Mouse (Mus musculus) ES-E14 (cell line): ENCODE measurements around the gene Cyb561a3. TPM values are rescaled to one million over a fixed set of nuclear protein-coding genes. Genes with fewer than 3 reads are reported as not detected.

Experiments
- DNase-seq: peaks from one replicate; pipeline ENCODE4 v3.0.0-alpha.2; 2013; ENCODE audit warnings: low read depth, low spot score
- H3K27ac ChIP-seq: 2 replicates; pipeline ENCODE4 v1.5.1; 2012; ENCODE audit warnings: low read depth, mild to moderate bottlenecking, low read length, moderate library complexity, mixed read lengths; ENCODE audit not compliant: poor library complexity, insufficient read depth, severe bottlenecking
- H3K36me3 ChIP-seq: 2 replicates; pipeline ENCODE4 v1.6.1; 2012; ENCODE audit warnings: mild to moderate bottlenecking, low read length, moderate library complexity, mixed read lengths; ENCODE audit not compliant: control insufficient read depth, poor library complexity, insufficient read depth, severe bottlenecking
- H3K4me1 ChIP-seq, 2 experiments: fragments of 150-350 bp in 1 of 2; sonication (generic) in 1 of 2; 2 replicates each; pipeline ENCODE4 v1.6.1; 2012; ENCODE audit warnings: low read length in 2 of 2, mild to moderate bottlenecking in 1 of 2, mixed read lengths in 1 of 2; ENCODE audit not compliant: control insufficient read depth in 2 of 2, insufficient read depth in 2 of 2, poor library complexity in 1 of 2
- H3K4me3 ChIP-seq, 2 experiments: fragments of 150-350 bp in 1 of 2; sonication (generic) in 1 of 2; 2 replicates each; pipeline ENCODE4 v1.5.1; 2012; ENCODE audit warnings: low read length in 2 of 2, low read depth in 1 of 2, mild to moderate bottlenecking in 1 of 2, mixed read lengths in 1 of 2; ENCODE audit not compliant: insufficient read depth in 1 of 2, poor library complexity in 1 of 2, severe bottlenecking in 1 of 2
- H3K9ac ChIP-seq: 2 replicates; pipeline ENCODE4 v1.6.1; 2012; ENCODE audit warnings: low read depth, mild to moderate bottlenecking, low read length, mixed read lengths; ENCODE audit not compliant: poor library complexity, insufficient read depth, severe bottlenecking
- H3K9me3 ChIP-seq: fragments of 150-350 bp; sonication (generic); 2 replicates; pipeline ENCODE4 v1.6.1; 2012; ENCODE audit warnings: low read depth, mild to moderate bottlenecking, low read length; ENCODE audit not compliant: control insufficient read depth, insufficient read depth
- CHD2 ChIP-seq: IDR thresholded peaks from 2 replicates; pipeline ENCODE4 v1.6.1; 2014; ENCODE audit warnings: mild to moderate bottlenecking, low read depth, low read length, inconsistent platforms
- HCFC1 ChIP-seq: IDR thresholded peaks from 2 replicates; pipeline ENCODE4 v1.6.1; 2012; ENCODE audit warnings: low read length, inconsistent platforms, borderline replicate concordance; ENCODE audit not compliant: insufficient read depth
- MAFK ChIP-seq: IDR thresholded peaks from 2 replicates; pipeline ENCODE4 v1.6.1; 2014; ENCODE audit warnings: mild to moderate bottlenecking, low read depth, low read length, inconsistent platforms; ENCODE audit not compliant: insufficient read depth
- ZC3H11A ChIP-seq: IDR thresholded peaks from 2 replicates; pipeline ENCODE4 v1.6.1; 2012; ENCODE audit warnings: low read depth, mild to moderate bottlenecking, inconsistent platforms, low read length, borderline replicate concordance
- ZNF384 ChIP-seq: IDR thresholded peaks from 2 replicates; pipeline ENCODE4 v1.6.1; 2012; ENCODE audit warnings: low read depth, low read length, inconsistent platforms
- in situ Hi-C, 2 experiments: fragments of 600-800 bp; cut with MboI; formaldehyde crosslinking; loops; one replicate each; pipeline ENCODE4 v1.15.1; 2025; ENCODE audit warnings: low sequenced_read_pairs in 2 of 2, inconsistent platforms in 1 of 2; ENCODE audit not compliant: unreplicated experiment in 2 of 2
- total RNA-seq: library from RNA; depleted of rRNA; stranded (reverse); fragments of 300-350 nt; gene quantifications from 2 replicates; pipeline ENCODE4 v1.2.3, GENCODE M21; 2012

Gene Cyb561a3
- total RNA-seq, 1 experiment = 12.9 TPM

- H3K9me3 ChIP-seq = no peaks in the 10 kb centered on the region
- in situ Hi-C loops = no loop called here
Observed at GRCm38 (mm10) chr19:10580102-10580501, 3.1 kb downstream of the Cyb561a3 start.

GRCm38 (mm10) chr19:10580761-10581160 is 3.8 kb downstream of the Cyb561a3 start:
- Histone ChIP-seq H3K9me3 (no peaks in the 10 kb centered on the region), H3K9ac (no peak overlapping the region), H3K36me3 (no peaks in the 10 kb centered on the region), H3K27ac (no peak overlapping the region), H3K4me1 (0 out of 4 replicates have a peak, but pooled peaks cover 0 to 2% of the 10 kb centered on the region in 2 experiments), H3K4me3 (no peak overlapping the region)
- TF ChIP-seq HCFC1 (no peak), CHD2 (no peak), ZC3H11A (no peak), MAFK (no peak), ZNF384 (no peak)
- in situ Hi-C loops = no loop called here
- DNase-seq = no peak

More at GRCm38 (mm10) chr19:10580102-10580501, 3.1 kb downstream of the Cyb561a3 start:
- H3K27ac ChIP-seq = no peak overlapping the region
- H3K4me1 ChIP-seq = 0 out of 4 replicates have a peak, but pooled peaks cover 0 to 2% of the 10 kb centered on the region in 2 experiments
- no peak overlapping the region for H3K9ac ChIP-seq
- TF ChIP-seq CHD2 (no peak), ZC3H11A (no peak), MAFK (no peak), HCFC1 (no peak)
- peaks cover 1% of the 10 kb centered on the region; the same call in 1 of the 2 replicates for H3K36me3 ChIP-seq
- H3K4me3 ChIP-seq = no peak overlapping the region
- DNase-seq = no peak

- in situ Hi-C loops = no loop called here
- Histone ChIP-seq H3K9ac (no peak overlapping the region), H3K36me3 (no peaks in the 10 kb centered on the region), H3K4me1 (no peaks in the 10 kb centered on the region), H3K4me3 (no peak overlapping the region), H3K9me3 (no peaks in the 10 kb centered on the region), H3K27ac (no peak overlapping the region)
- DNase-seq = no peak
- no peak for TF ChIP-seq MAFK
- no peak for TF ChIP-seq CHD2
- TF ChIP-seq ZC3H11A = no peak
- no peak for TF ChIP-seq ZNF384
- TF ChIP-seq HCFC1 = no peak
Observed at GRCm38 (mm10) chr19:10581984-10582383, 5.0 kb downstream of the Cyb561a3 start.

GRCm38 (mm10) chr19:10583550-10584146 is 6.7 kb downstream of the Cyb561a3 start:
- TF ChIP-seq ZC3H11A (no peak), HCFC1 (no peak), CHD2 (no peak), MAFK (no peak), ZNF384 (no peak)
- in situ Hi-C loops = no loop called here
- no peak for DNase-seq

GRCm38 (mm10) chr19:10585112-10585511 is 8.1 kb downstream of the Cyb561a3 start:
- H3K9ac ChIP-seq = no peak overlapping the region
- H3K4me1 ChIP-seq = no peaks in the 10 kb centered on the region
- H3K27ac ChIP-seq = no peak overlapping the region
- in situ Hi-C loops = no loop called here
- H3K4me3 ChIP-seq = no peak overlapping the region
- 0 out of 2 replicates have a peak, but pooled peaks cover 1% of the 10 kb centered on the region for H3K36me3 ChIP-seq
- DNase-seq = no peak
- H3K9me3 ChIP-seq = no peaks in the 10 kb centered on the region
- TF ChIP-seq CHD2 (no peak), ZC3H11A (no peak), HCFC1 (no peak), ZNF384 (no peak), MAFK (no peak)

More at GRCm38 (mm10) chr19:10583550-10584146, 6.7 kb downstream of the Cyb561a3 start:
- Histone ChIP-seq H3K9ac (no peak overlapping the region), H3K27ac (no peak overlapping the region), H3K4me1 (no peaks in the 10 kb centered on the region), H3K4me3 (no peak overlapping the region), H3K36me3 (0 out of 2 replicates have a peak, but pooled peaks cover 1% of the 10 kb centered on the region), H3K9me3 (no peaks in the 10 kb centered on the region)
